Mouse (Mus musculus): ENCODE measurements at regions not wholly inside any gene's neighbourhood (a gene's known extent, or its start where the extent isn't known, plus 50 kb on each side); places are given as distances from the start of the nearest gene placed in this dataset.

DNA sequence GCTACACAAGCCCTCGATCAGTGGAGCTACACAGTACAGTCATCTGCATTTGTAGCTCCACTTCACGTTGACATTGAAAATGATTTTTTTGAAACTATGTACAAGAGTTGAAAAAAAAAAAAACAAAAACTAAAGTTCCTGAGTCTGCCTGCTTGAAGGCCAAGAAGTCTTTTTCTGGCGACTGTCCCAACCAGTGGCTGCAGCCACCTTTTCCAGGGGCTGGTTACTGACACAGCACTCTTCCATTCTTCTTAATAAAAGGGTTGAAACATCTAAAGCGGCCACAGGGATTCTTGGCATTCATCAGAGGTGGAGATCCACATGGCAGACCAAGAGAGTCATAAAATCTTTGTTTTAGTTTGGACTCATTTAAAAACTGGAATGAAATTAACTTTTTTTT is 87.0 kb upstream of the Ptch1 start:
- no peak overlapping the region for H3K27ac ChIP-seq
- H3K9ac ChIP-seq = no peak overlapping the region
- WGBS = 72% methylated on average over 4 of the region's 4 CpGs
- no peaks in the 10 kb centered on the region for H3K4me1 ChIP-seq
- H3K4me2 ChIP-seq = no peak overlapping the region
- no peaks in the 10 kb centered on the region for H3K36me3 ChIP-seq
- H3K9me3 ChIP-seq = no peaks in the 10 kb centered on the region
- ATAC-seq (ENCODE audit: insufficient read depth, low FRiP score, low read depth) = no peak
- H3K4me3 ChIP-seq (replicated peaks) = no peak overlapping the region
- H3K27me3 ChIP-seq (replicated peaks) = no peaks in the 10 kb centered on the region

DNA sequence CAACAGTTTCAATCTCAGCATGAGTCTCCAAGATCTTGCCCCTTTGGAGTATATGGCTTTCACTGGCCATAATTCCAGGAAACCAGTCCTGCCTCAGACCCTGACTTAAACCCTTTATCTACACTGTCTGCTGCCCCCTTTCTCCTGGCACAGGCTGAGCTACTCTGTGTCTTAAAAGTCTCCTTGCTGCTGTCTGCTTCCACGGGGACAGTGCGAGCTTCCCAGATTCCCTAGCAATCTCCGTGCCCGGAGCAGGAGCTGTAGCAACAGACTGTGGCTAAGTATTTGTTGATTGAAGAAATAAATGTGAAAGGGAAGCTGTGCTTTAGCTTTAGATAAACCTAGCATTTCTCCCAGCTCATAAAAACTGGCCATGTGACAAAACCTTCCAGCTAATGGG is 95.2 kb upstream of the Ptch1 start:
- H3K9me3 ChIP-seq = no peaks in the 10 kb centered on the region
- no peaks in the 10 kb centered on the region for H3K4me1 ChIP-seq
- 33% methylated on average over 4 of the region's 4 CpGs for WGBS
- no peaks in the 10 kb centered on the region for H3K27me3 ChIP-seq (replicated peaks)
- H3K4me3 ChIP-seq (replicated peaks) = no peak overlapping the region
- H3K9ac ChIP-seq = no peak overlapping the region
- no peak overlapping the region for H3K27ac ChIP-seq
- ATAC-seq (ENCODE audit: insufficient read depth, low FRiP score, low read depth) = no peak
- no peaks in the 10 kb centered on the region for H3K36me3 ChIP-seq
- H3K4me2 ChIP-seq = no peak overlapping the region

GRCm38 (mm10) chr13:63669031-63669430 is 95.6 kb upstream of the Ptch1 start:
- ATAC-seq (ENCODE audit: insufficient read depth, low FRiP score, low read depth) = no peak
- H3K27ac ChIP-seq = no peak overlapping the region

GRCm38 (mm10) chr13:63672425-63672824 is 99.0 kb upstream of the Ptch1 start:
- Histone ChIP-seq H3K36me3 (no peaks in the 10 kb centered on the region), H3K4me1 (no peaks in the 10 kb centered on the region), H3K4me2 (no peak overlapping the region), H3K27ac (no peak overlapping the region), H3K9ac (no peak overlapping the region), H3K4me3 (replicated peaks) (no peak overlapping the region), H3K9me3 (no peaks in the 10 kb centered on the region), H3K27me3 (replicated peaks) (no peaks in the 10 kb centered on the region)
- no peak for ATAC-seq (ENCODE audit: insufficient read depth, low FRiP score, low read depth)
- WGBS = 40% methylated on average over 4 of the region's 4 CpGs

More at GRCm38 (mm10) chr13:63669031-63669430, 95.6 kb upstream of the Ptch1 start:
- Histone ChIP-seq H3K9me3 (no peaks in the 10 kb centered on the region), H3K4me1 (no peaks in the 10 kb centered on the region), H3K9ac (no peak overlapping the region), H3K36me3 (no peaks in the 10 kb centered on the region), H3K27me3 (replicated peaks) (no peaks in the 10 kb centered on the region), H3K4me3 (replicated peaks) (no peak overlapping the region), H3K4me2 (no peak overlapping the region)
- 36% methylated on average over 2 of the region's 2 CpGs for WGBS

GRCm38 (mm10) chr13:63677696-63678095 is 104.3 kb upstream of the Ptch1 start:
- H3K4me1 ChIP-seq = no peaks in the 10 kb centered on the region
- 71% methylated on average over 2 of the region's 2 CpGs for WGBS
- no peak overlapping the region for H3K4me2 ChIP-seq
- no peak for ATAC-seq (ENCODE audit: insufficient read depth, low FRiP score, low read depth)
- no peak overlapping the region for H3K4me3 ChIP-seq (replicated peaks)
- H3K9ac ChIP-seq = no peak overlapping the region
- no peaks in the 10 kb centered on the region for H3K9me3 ChIP-seq
- no peak overlapping the region for H3K27ac ChIP-seq
- no peaks in the 10 kb centered on the region for H3K36me3 ChIP-seq
- no peaks in the 10 kb centered on the region for H3K27me3 ChIP-seq (replicated peaks)

DNA sequence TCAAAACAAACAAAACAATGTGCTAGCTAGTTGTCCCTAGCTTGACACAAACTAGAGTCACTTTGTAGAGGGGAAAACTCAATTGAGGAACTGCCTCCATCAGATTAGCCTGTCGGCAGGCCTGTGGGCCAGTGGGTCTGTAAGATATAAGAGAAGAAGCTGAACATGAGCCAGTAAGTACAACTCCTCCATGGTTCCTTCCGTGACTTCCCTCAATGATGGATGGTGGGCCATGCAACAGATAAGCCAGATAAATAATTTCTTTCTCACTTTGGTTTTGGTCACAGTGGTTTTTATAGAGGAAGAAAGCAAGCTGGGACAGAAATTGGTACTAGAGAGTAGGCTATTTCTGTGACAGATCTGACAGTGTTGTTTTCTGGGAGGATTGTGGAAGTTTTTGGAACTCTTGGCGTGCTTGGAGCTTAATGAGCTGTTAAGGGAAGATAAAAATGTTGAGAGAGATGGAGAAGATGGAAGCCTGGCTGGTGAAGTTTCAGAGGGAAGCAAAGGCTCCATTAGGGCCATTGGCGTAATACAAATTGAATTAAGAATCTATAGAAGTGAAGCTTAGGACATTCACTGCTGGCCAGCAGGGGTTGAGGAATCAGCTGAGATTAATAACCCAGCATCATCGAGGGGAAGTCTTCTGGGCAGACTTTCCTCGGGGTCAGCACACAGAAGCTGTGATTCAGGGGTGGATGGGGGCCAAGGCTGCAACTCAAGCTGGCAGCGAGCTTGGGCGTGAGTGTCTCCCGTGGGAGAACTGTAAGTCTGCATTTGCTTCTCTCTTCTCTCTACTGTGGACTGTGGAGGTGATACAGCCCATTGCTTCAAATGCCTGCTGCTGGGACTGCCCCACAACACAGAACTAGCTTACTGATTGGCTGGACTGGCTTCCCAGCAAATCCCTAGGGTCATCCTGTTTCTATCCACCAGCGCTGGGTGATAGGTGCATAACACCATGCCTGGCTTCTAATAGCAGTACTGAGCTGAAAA is 105.2 kb upstream of the Ptch1 start:
- WGBS = 69% methylated on average over 10 of the region's 10 CpGs
- Histone ChIP-seq H3K27ac (no peak overlapping the region), H3K9ac (no peak overlapping the region), H3K4me2 (no peak overlapping the region), H3K36me3 (no peaks in the 10 kb centered on the region), H3K9me3 (no peaks in the 10 kb centered on the region), H3K4me3 (replicated peaks) (no peak overlapping the region), H3K27me3 (replicated peaks) (no peaks in the 10 kb centered on the region), H3K4me1 (no peaks in the 10 kb centered on the region)
- no peak for ATAC-seq (ENCODE audit: insufficient read depth, low FRiP score, low read depth)

DNA sequence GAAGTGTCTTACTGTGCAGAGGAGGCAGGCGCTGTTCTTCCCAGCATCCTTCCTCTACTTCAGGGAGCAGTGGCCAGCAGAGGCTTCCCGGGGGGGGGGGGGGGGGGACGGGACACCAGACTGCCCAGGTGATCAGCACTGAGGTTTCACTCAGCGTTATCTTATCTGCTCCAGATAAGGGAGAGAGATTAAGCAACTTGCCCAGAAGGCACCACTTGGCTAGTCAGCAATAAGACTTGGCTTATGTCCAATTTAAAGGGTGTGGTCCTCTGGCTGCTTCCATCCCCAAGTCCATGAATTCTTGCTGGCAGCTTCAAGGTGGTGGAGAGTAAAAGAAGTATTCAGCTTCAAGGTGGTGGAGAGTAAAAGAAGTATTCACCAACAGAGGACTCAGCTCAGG is 108.9 kb upstream of the Ptch1 start:
- Histone ChIP-seq H3K4me3 (replicated peaks) (no peak overlapping the region), H3K36me3 (no peaks in the 10 kb centered on the region), H3K4me2 (no peak overlapping the region), H3K9me3 (no peaks in the 10 kb centered on the region), H3K27me3 (replicated peaks) (no peaks in the 10 kb centered on the region), H3K27ac (no peak overlapping the region), H3K9ac (no peak overlapping the region), H3K4me1 (no peaks in the 10 kb centered on the region)
- 39% methylated on average over 3 of the region's 4 CpGs for WGBS
- no peak for ATAC-seq (ENCODE audit: insufficient read depth, low FRiP score, low read depth)

GRCm38 (mm10) chr13:63691974-63692373 is 118.6 kb upstream of the Ptch1 start:
- Histone ChIP-seq H3K27ac (no peak overlapping the region), H3K9ac (no peak overlapping the region), H3K9me3 (no peaks in the 10 kb centered on the region), H3K4me2 (no peak overlapping the region), H3K4me1 (no peaks in the 10 kb centered on the region), H3K27me3 (replicated peaks) (no peaks in the 10 kb centered on the region), H3K36me3 (no peaks in the 10 kb centered on the region), H3K4me3 (replicated peaks) (no peak overlapping the region)
- 79% methylated on average over 5 of the region's 5 CpGs for WGBS
- no peak for ATAC-seq (ENCODE audit: insufficient read depth, low FRiP score, low read depth)

GRCm38 (mm10) chr13:63693636-63694035 is 120.2 kb upstream of the Ptch1 start:
- WGBS = 75% methylated on average over 5 of the region's 5 CpGs
- ATAC-seq (ENCODE audit: insufficient read depth, low FRiP score, low read depth) = no peak
- Histone ChIP-seq H3K36me3 (no peaks in the 10 kb centered on the region), H3K4me2 (no peak overlapping the region), H3K4me3 (replicated peaks) (no peak overlapping the region), H3K27me3 (replicated peaks) (no peaks in the 10 kb centered on the region), H3K9me3 (no peaks in the 10 kb centered on the region), H3K4me1 (no peaks in the 10 kb centered on the region), H3K27ac (no peak overlapping the region), H3K9ac (no peak overlapping the region)

DNA sequence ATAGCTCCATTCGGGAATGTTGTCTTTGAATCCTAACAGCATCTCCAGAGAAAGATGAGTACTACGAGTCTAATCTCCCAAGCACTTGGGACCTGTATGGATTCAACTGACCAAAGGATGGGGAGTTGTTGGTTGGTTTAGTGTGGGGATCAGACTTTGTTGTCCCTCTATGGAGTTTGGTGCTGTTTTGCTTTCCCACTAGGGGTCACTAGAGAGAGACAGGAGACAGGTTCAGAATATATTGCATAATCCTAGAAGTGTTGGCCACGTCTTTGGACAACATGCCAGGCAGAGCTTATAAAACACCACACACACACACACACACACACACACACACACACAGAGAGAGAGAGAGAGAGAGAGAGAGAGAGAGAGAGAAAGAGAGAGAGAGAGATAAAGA is 118.6 kb upstream of the Ercc6l2 start:
- Histone ChIP-seq H3K4me2 (no peak overlapping the region), H3K4me3 (replicated peaks) (no peak overlapping the region), H3K9me3 (no peaks in the 10 kb centered on the region), H3K27me3 (replicated peaks) (no peaks in the 10 kb centered on the region), H3K4me1 (no peaks in the 10 kb centered on the region), H3K9ac (no peak overlapping the region), H3K36me3 (no peaks in the 10 kb centered on the region), H3K27ac (no peak overlapping the region)
- ATAC-seq (ENCODE audit: insufficient read depth, low FRiP score, low read depth) = no peak
- 56% methylated on average over 3 of the region's 3 CpGs for WGBS

- H3K27ac ChIP-seq = no peak overlapping the region
- H3K4me2 ChIP-seq = no peak overlapping the region
- H3K4me1 ChIP-seq = no peaks in the 10 kb centered on the region
- no peaks in the 10 kb centered on the region for H3K27me3 ChIP-seq (replicated peaks)
- no peaks in the 10 kb centered on the region for H3K9me3 ChIP-seq
- ATAC-seq (ENCODE audit: insufficient read depth, low FRiP score, low read depth) = no peak
- H3K9ac ChIP-seq = no peak overlapping the region
- H3K36me3 ChIP-seq = no peaks in the 10 kb centered on the region
- H3K4me3 ChIP-seq (replicated peaks) = no peak overlapping the region
- 78% methylated on average over 2 of the region's 2 CpGs for WGBS
Measured at GRCm38 (mm10) chr13:63699624-63700023, 115.4 kb upstream of the Ercc6l2 start.

- ATAC-seq (ENCODE audit: insufficient read depth, low FRiP score, low read depth) = no peak
- Histone ChIP-seq H3K4me3 (replicated peaks) (no peak overlapping the region), H3K9ac (no peak overlapping the region), H3K36me3 (no peaks in the 10 kb centered on the region), H3K27me3 (replicated peaks) (no peaks in the 10 kb centered on the region), H3K4me1 (no peaks in the 10 kb centered on the region), H3K4me2 (no peak overlapping the region), H3K27ac (peak overlapping the region; percentile 82), H3K9me3 (no peaks in the 10 kb centered on the region)
- 38% methylated on average over 3 of the region's 3 CpGs for WGBS
Measured at GRCm38 (mm10) chr13:63700747-63701146, 114.3 kb upstream of the Ercc6l2 start.
